Mouse (Mus musculus) c-Kit-negative CD71-positive TER-119-positive erythroid progenitor cells, embryonic 14.5 days (primary cell): Measurements from ENCODE around the gene Prpf4b.
"Not testable (repeated sequence)": the region's sequence is repeated elsewhere in the genome, so short reads cannot be mapped to it uniquely, and the experiment has no call there.

Source experiments
- DNase-seq: peaks from one replicate; pipeline ENCODE4 v3.0.0-alpha.2; 2013; ENCODE audit warnings: low read depth, low spot score

The Prpf4b gene

GRCm38 (mm10) chr13:34875166-34875710 lies at the start of gene Prpf4b:
Prpf4b (plus strand) TSS chr13:34875302.
- DNase-seq = peak; percentile 82

DNA sequence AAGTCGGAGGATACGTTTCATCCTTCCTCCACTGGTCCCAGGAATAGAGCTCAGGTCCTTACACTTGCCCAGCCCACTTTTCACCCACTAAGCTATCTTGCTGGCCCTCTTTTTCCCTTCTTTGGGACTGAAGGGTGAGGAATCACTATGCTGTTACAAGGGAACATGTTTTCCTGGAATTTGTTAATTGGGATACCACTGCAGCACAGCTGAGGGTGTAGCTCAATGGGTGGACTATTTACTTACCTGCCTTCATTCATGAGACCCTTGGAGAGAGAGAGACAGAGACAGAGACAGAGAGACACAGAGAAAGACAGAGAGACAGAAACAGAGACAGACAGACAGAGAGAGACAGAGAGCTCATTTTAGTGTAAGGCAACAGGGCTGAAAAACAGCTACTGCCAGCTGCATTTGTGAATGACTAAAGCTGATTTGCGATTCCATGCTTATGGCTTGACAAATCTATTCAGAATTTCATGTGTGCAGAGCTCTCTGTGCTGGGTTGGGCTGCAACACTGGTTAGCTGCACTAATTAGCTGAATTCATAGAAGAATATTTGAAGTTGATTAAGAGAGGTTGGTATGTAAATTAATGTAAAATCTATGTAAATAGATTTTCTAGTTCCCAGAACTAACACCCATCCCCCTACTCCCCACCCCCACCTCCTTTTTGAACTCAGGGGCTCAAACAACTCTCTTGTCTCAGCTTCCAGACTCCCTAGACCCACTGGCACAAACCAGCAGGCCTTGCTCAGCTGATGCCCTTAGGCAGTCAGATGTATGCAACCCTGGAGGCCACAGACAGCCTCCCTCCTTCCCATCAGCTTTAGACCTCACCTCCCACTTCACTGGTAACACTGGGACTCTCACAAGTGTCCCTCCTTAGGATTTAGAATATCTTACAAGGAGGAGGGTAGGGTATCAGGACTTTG lies 48.1 kb upstream of the Prpf4b start:
- no peak for DNase-seq

- DNase-seq = peak; percentile 9
These were observed 46.9 kb upstream of the Prpf4b start for GRCm38 (mm10) chr13:34827988-34828882.

- DNase-seq = no peak
These were observed 32.3 kb upstream of the Prpf4b start for GRCm38 (mm10) chr13:34842851-34843250.

DNA sequence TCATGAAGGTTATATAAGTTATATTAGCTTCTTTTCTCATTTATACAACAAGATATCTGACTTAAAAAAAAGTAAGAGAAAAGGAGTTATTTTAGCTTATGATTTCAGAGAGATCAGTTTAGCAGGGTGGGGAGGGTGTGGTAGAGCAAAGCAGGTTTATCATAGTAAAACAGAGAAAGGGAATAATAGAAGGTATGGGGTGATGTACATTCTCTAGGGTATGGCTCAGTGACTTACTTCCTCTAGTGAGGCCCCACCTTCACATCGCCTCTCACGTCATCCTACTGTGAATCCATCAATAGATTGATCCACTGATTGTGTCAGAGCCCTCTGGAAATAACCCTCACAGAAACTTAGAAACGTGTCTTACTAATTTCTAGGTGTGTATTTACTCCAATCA lies 24.3 kb upstream of the Prpf4b start:
- no peak for DNase-seq

GRCm38 (mm10) chr13:34851191-34851784 lies 23.8 kb upstream of the Prpf4b start:
- DNase-seq = no peak

GRCm38 (mm10) chr13:34857526-34857925 lies 17.6 kb upstream of the Prpf4b start:
- DNase-seq = no peak

GRCm38 (mm10) chr13:34859406-34859805 lies 15.7 kb upstream of the Prpf4b start:
- DNase-seq = no peak

DNA sequence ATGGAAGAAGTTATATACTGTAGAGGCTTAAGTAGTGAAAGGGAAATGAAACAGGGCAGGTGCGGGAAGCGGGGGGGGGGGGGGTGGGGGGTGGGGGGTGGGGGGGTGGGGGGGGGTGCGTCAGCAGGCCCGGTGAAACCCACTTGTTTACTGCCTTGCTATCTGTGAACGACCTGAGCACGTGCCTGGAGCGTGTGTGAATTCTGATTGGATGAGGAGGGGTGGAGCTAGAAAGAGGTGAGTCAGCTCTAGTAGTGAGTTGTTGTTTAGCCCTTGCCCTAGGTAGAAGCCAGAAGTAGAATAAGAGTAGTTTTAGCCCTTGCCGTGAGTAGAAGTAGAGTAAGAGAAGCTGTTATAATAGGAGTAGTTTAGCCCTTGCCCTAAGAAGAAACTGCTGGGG lies 13.9 kb upstream of the Prpf4b start:
- not testable (repeated sequence) for DNase-seq

- peak; percentile 49 for DNase-seq
These were observed 10.5 kb upstream of the Prpf4b start for GRCm38 (mm10) chr13:34864420-34865169.

- peak; percentile 89 for DNase-seq
These were observed 1.1 kb upstream of the Prpf4b start for GRCm38 (mm10) chr13:34873801-34874681.

DNA sequence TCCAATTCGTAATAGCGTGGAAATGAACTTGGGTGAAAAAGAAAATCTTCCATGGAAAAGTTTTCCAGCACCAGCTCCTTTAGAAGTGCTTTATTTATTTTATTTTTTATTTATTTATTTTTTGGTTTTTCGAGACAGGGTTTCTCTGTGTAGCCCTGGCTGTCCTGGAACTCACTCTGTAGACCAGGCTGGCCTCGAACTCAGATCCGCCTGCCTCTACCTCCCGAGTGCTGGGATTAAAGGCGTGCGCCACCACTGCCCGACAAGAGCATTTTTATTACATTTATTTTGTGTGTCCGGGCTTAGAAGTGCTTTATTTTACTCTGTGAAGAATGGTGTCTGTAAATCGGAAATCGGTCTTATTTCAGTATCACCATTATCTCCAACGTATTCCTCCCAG lies 366 bp upstream of the Prpf4b start:
- DNase-seq = not testable (repeated sequence)

- peak; percentile 55 for DNase-seq
These were observed 791 bp downstream of the Prpf4b start for GRCm38 (mm10) chr13:34875741-34876445.

GRCm38 (mm10) chr13:34876481-34876880 lies 1.4 kb downstream of the Prpf4b start:
- no peak for DNase-seq

GRCm38 (mm10) chr13:34892871-34893270 lies 17.8 kb downstream of the Prpf4b start:
- no peak for DNase-seq

DNA sequence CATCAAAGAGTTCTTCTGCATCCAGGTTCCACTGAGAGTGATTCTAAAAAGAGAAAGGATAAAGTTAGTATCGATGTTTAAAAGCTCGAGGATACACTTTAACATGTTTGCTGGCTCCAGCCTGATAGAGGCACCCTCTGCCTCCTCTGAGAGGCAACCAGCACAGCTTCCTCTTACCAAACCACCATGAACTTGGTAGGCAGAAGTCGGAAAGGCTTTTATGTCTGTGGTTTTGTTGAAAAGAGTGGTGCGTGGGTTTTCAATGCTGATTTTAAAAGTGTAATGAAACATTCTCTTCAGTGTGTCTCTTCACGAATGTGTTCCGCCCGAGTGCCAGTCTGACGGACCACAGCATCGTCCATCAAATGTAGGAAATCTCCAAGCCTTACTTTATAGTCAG lies 39.5 kb downstream of the Prpf4b start:
- no peak for DNase-seq

- DNase-seq = no peak
These were observed 41.5 kb downstream of the Prpf4b start for GRCm38 (mm10) chr13:34916520-34917167.

GRCm38 (mm10) chr13:34924210-34924609 lies 49.1 kb downstream of the Prpf4b start, which contains the start of the genes Fam217a and 4933417A18Rik:
Fam217a (minus strand) TSS chr13:34924310.
4933417A18Rik (plus strand) TSS chr13:34924409.
- no peak for DNase-seq
